Mouse (Mus musculus): Measurements from ENCODE around the gene Olfr1423.
"Not testable (repeated sequence)": the region's sequence is repeated elsewhere in the genome, so short reads cannot be mapped to it uniquely, and the experiment has no call there.

Olfr1423 gene

DNA sequence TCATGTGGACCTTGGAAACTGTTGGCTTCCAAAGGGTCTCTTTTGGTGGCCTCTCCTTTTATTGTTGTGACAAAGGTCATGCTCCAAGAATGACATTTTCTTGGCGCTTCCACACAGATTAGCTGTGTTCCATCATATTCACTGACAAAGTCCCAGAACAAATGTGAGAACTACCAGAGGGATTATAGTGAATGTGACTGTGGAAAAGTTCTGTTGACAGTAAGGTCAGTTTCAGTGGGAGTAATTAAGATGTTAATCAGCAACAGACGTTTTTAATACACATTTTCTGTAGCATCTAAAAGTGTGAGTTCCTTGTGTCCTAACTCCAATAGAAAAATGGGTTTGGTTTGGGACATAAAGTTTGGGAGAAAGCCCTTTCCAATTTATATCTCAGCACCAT, at the start of gene Olfr1423:
Olfr1423 (minus strand) TSS at position 101 of the 400 bp plus-strand sequence.
- CTCF ChIA-PET: no interaction called here

- CTCF ChIA-PET: not testable (repeated sequence)
These were observed 36.5 kb upstream of the Olfr1423 start, which contains the start of gene Olfr1425 for GRCm38 (mm10) chr19:12077631-12078030. Olfr1425 (minus strand) TSS chr19:12077731.

DNA sequence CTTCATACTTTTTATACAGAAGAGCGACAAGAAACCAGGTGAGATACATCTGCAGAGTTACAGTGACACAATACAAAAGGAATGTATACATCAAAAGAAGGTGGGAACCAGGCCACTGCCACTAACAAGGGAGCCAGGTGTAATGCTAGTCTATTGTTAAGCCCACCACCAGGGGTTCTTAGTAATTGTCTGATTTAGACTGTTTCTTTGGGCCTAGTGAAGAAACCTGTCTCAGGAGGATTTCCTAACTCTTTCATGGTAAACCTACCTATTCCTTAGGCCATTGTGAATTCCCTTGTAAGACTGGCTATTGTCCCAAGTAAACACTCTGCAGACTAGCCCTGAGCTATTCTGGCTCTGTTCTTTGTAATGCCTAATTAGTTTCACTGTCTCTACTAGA, 28.4 kb upstream of the Olfr1423 start:
- CTCF ChIA-PET: not testable (repeated sequence)

DNA sequence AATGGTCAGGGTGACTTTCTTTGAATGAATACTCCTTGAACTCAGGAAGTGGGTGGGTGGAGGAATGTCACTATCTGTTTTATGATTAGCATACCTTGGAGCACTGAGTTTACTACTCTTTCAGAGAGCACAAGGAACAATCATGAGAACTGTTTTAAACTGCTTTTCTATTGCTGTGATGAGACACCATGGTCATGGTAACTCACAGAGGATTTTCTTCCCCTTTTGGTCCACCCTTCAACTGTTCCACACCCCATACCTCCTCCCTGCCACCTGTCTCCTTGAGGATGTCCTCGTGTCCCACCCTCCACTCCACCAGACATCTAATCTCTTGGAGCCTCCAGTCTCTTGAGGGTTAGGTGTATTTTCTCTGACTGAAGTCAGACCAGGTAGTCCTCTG, 26.7 kb upstream of the Olfr1423 start:
- CTCF ChIA-PET: not testable (repeated sequence)

GRCm38 (mm10) chr19:12062582-12062981, 21.5 kb upstream of the Olfr1423 start, which contains the start of gene Olfr1424:
Olfr1424 (minus strand) TSS chr19:12062682.
- CTCF ChIA-PET: not testable (repeated sequence)

GRCm38 (mm10) chr19:12043163-12043562, 2.0 kb upstream of the Olfr1423 start:
- CTCF ChIA-PET: no interaction called here

GRCm38 (mm10) chr19:12037727-12038126, 3.4 kb downstream of the Olfr1423 start:
- CTCF ChIA-PET: no interaction called here

DNA sequence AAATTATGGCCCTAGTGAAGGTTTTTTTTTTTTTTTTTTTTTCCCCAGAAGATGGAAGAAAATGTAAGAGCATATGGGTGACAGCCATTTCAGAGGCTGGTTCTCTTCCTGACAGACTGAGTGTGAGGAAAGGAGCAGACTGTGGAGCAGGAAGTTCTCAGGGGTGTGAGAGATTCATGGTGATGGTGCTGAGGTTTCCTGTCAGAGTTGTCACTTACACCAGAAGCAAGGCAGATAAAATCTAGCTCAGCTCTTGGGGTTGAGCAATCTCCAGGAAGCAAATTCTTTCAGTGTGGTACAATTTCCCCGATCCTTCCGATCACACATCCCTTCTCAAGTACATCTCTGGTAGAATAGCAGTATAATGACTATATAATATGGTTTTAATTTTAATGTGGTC, 14.5 kb downstream of the Olfr1423 start:
- CTCF ChIA-PET: no interaction called here

- CTCF ChIA-PET: no interaction called here
These were observed 15.8 kb downstream of the Olfr1423 start for GRCm38 (mm10) chr19:12025333-12025732.

- CTCF ChIA-PET: interaction anchor here (0.6 kb wide), 1 partner anchor 527 kb away, joined by 6 read pairs; no protein-coding TSS in a partner anchor
These were observed 17.0 kb downstream of the Olfr1423 start for GRCm38 (mm10) chr19:12024149-12024548.

- CTCF ChIA-PET: no interaction called here
These were observed 24.9 kb downstream of the Olfr1423 start for GRCm38 (mm10) chr19:12016192-12016591.

DNA sequence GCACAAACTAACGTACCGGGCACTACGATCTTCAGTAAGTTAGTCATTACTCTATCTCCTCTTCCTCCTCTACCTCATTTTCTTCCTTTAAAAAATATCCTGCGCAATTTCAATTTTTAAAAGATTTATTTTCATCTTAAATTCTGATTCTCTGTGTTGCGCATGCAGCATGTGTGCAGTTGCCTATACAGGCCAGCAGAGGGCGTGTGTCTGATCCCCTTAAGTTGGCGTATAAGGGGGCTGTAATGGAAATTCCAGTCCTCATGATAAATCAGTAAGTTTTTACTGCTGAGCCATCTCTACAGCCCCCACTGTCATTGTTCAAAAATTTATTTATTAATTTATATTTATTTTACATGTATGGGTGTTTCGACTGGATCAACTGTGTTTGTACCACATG, 25.4 kb downstream of the Olfr1423 start:
- CTCF ChIA-PET: no interaction called here

GRCm38 (mm10) chr19:12013228-12013627, 27.9 kb downstream of the Olfr1423 start:
- CTCF ChIA-PET: no interaction called here

DNA sequence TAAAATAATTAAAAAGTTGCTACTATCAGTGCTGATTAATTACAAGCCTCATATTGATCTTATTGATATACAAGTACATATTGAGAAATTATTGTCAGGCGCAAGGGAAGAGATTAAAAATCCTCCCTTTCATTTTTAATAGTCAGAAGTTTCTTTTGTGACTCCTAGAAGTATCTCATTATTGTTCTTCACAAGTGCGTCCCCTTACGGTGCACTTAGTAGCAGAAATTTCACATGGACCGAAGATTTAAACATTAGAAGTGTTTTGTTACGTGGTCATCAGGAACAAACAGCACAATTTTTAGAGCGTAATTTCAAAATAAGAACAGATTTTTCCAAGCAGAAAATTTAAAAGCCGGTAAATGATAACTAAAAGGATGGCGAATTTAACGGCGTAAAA, 28.5 kb downstream of the Olfr1423 start:
- CTCF ChIA-PET: interaction anchor here (0.6 kb wide), 1 partner anchor 128 kb away, joined by 6 read pairs; no protein-coding TSS in a partner anchor

GRCm38 (mm10) chr19:12011560-12012556, 29.3 kb downstream of the Olfr1423 start:
- CTCF ChIA-PET: interaction anchor here (0.6 to 0.7 kb wide), 3 partner anchors 41 to 408 kb away, joined by 3 to 9 read pairs (median 6); no protein-coding TSS in a partner anchor

GRCm38 (mm10) chr19:12010916-12011559, 30.1 kb downstream of the Olfr1423 start:
- CTCF ChIA-PET: interaction anchor here (0.6 to 0.7 kb wide), 2 partner anchors 40 to 409 kb away, joined by 3 to 9 read pairs; no protein-coding TSS in a partner anchor

- CTCF ChIA-PET: interaction anchor here (0.6 kb wide), 1 partner anchor 566 kb away, joined by 8 read pairs; no protein-coding TSS in a partner anchor
These were observed 30.8 kb downstream of the Olfr1423 start for GRCm38 (mm10) chr19:12010281-12010771.

GRCm38 (mm10) chr19:12009501-12010280, 31.4 kb downstream of the Olfr1423 start:
- CTCF ChIA-PET: interaction anchor here (0.6 kb wide), 3 partner anchors 23 to 1057 kb away, joined by 5 to 8 read pairs (median 6); no protein-coding TSS in a partner anchor

- CTCF ChIA-PET: no interaction called here
These were observed 32.4 kb downstream of the Olfr1423 start for GRCm38 (mm10) chr19:12008410-12009380.

Data from spleen, embryonic (tissue).